Mouse (Mus musculus): ENCODE results near the gene Acer1. TPM values are rescaled to one million over a fixed set of nuclear protein-coding genes. Genes with fewer than 3 reads are reported as not detected.
A peak's percentile ranks its signal among the peaks of the same experiment; 100 is the strongest.

Gene Acer1
- polyA plus RNA-seq, 1 experiment from 2014 or later, result not detected

- Histone ChIP-seq H3K27me3 (ENCODE audit: control insufficient read depth, insufficient read depth, low read length) (no peaks in the 10 kb centered on the region), H3K4me1 (ENCODE audit: control insufficient read depth, insufficient read depth, low read length) (peaks cover 10% of the 10 kb centered on the region), H3K27ac (replicated peaks; ENCODE audit: low read depth, low read length) (no peak overlapping the region), H3K9me3 (ENCODE audit: control insufficient read depth, low read length) (no peaks in the 10 kb centered on the region), H3K36me3 (ENCODE audit: control insufficient read depth, insufficient read depth, low read length) (peaks cover 23% of the 10 kb centered on the region), H3K4me3 (ENCODE audit: low read depth, low read length) (no peak overlapping the region), H3K4me2 (ENCODE audit: low read depth, severe bottlenecking) (no peak overlapping the region), H3K9ac (ENCODE audit: low read length) (no peak overlapping the region)
- ATAC-seq (ENCODE audit: insufficient number of reproducible peaks, low FRiP score, low TSS enrichment, low read depth), result no peak
- DNase-seq (ENCODE audit: low spot score), result no peak
- WGBS, result 90% methylated on average over 8 of the region's 8 CpGs
These were observed 13.1 kb upstream of the Acer1 start for GRCm38 (mm10) chr17:56995046-56995445.

- Histone ChIP-seq H3K9me3 (ENCODE audit: control insufficient read depth, low read length) (no peaks in the 10 kb centered on the region), H3K4me2 (ENCODE audit: low read depth, severe bottlenecking) (peak overlapping the region; percentile 77), H3K9ac (ENCODE audit: low read length) (0 out of 2 replicates have a peak overlapping the region, but pooled peaks have one; percentile 17), H3K4me3 (ENCODE audit: low read depth, low read length) (peak overlapping the region; percentile 89), H3K27ac (replicated peaks; ENCODE audit: low read depth, low read length) (no peak overlapping the region), H3K36me3 (ENCODE audit: control insufficient read depth, insufficient read depth, low read length) (peaks cover 20% of the 10 kb centered on the region), H3K27me3 (ENCODE audit: control insufficient read depth, insufficient read depth, low read length) (no peaks in the 10 kb centered on the region), H3K4me1 (ENCODE audit: control insufficient read depth, insufficient read depth, low read length) (peaks cover 5% of the 10 kb centered on the region)
- ATAC-seq (ENCODE audit: insufficient number of reproducible peaks, low FRiP score, low TSS enrichment, low read depth) (no peak), DNase-seq (ENCODE audit: low spot score) (no peak)
- 79% methylated on average over 2 of the region's 2 CpGs for WGBS
These were observed 9.0 kb upstream of the Acer1 start for GRCm38 (mm10) chr17:56990966-56991365.

GRCm38 (mm10) chr17:56990115-56990746 is 8.3 kb upstream of the Acer1 start, which contains the start of gene Clpp:
Gene Clpp, plus strand, starts transcription at chr17:56990305.
- Histone ChIP-seq H3K9me3 (ENCODE audit: control insufficient read depth, low read length) (no peaks in the 10 kb centered on the region), H3K4me1 (ENCODE audit: control insufficient read depth, insufficient read depth, low read length) (peaks cover 5% of the 10 kb centered on the region), H3K27me3 (ENCODE audit: control insufficient read depth, insufficient read depth, low read length) (no peaks in the 10 kb centered on the region), H3K4me2 (ENCODE audit: low read depth, severe bottlenecking) (peak within 1 kb of the TSS; percentile 77), H3K27ac (replicated peaks; ENCODE audit: low read depth, low read length) (no peak within 1 kb of the TSS; the same call in 1 of the 2 replicates), H3K9ac (ENCODE audit: low read length) (peak within 1 kb of the TSS; percentile 83), H3K36me3 (ENCODE audit: control insufficient read depth, insufficient read depth, low read length) (peaks cover 16% of the 10 kb centered on the region), H3K4me3 (ENCODE audit: low read depth, low read length) (peak within 1 kb of the TSS; percentile 89)
- peak; percentile 97 for DNase-seq (ENCODE audit: low spot score)
- ATAC-seq (ENCODE audit: insufficient number of reproducible peaks, low FRiP score, low TSS enrichment, low read depth), result peak; percentile 93
- under 1% methylated on average over 52 of the region's 52 CpGs for WGBS

GRCm38 (mm10) chr17:56989467-56990114 is 7.7 kb upstream of the Acer1 start:
- H3K4me1 ChIP-seq (ENCODE audit: control insufficient read depth, insufficient read depth, low read length), result peaks cover 5% of the 10 kb centered on the region
- H3K27me3 ChIP-seq (ENCODE audit: control insufficient read depth, insufficient read depth, low read length), result no peaks in the 10 kb centered on the region
- H3K4me3 ChIP-seq (ENCODE audit: low read depth, low read length), result peak overlapping the region; percentile 89
- no peaks in the 10 kb centered on the region for H3K9me3 ChIP-seq (ENCODE audit: control insufficient read depth, low read length)
- WGBS, result 4% methylated on average over 25 of the region's 25 CpGs
- DNase-seq (ENCODE audit: low spot score) (no peak), ATAC-seq (ENCODE audit: insufficient number of reproducible peaks, low FRiP score, low TSS enrichment, low read depth) (peak; percentile 82)
- peak overlapping the region; percentile 77 for H3K4me2 ChIP-seq (ENCODE audit: low read depth, severe bottlenecking)
- H3K36me3 ChIP-seq (ENCODE audit: control insufficient read depth, insufficient read depth, low read length), result peaks cover 16% of the 10 kb centered on the region
- peak overlapping the region; percentile 58 for H3K9ac ChIP-seq (ENCODE audit: low read length)
- no peak overlapping the region for H3K27ac ChIP-seq (replicated peaks; ENCODE audit: low read depth, low read length)

- 77% methylated on average over 7 of the region's 7 CpGs for whole genome bisulfite sequencing
- Histone ChIP-seq H3K27ac (replicated peaks; ENCODE audit: low read depth, low read length) (no peak overlapping the region), H3K4me1 (ENCODE audit: control insufficient read depth, insufficient read depth, low read length) (peaks cover 5% of the 10 kb centered on the region), H3K4me3 (ENCODE audit: low read depth, low read length) (no peak overlapping the region), H3K36me3 (ENCODE audit: control insufficient read depth, insufficient read depth, low read length) (peaks cover 12% of the 10 kb centered on the region), H3K4me2 (ENCODE audit: low read depth, severe bottlenecking) (peak overlapping the region; percentile 77), H3K27me3 (ENCODE audit: control insufficient read depth, insufficient read depth, low read length) (no peaks in the 10 kb centered on the region), H3K9me3 (ENCODE audit: control insufficient read depth, low read length) (no peaks in the 10 kb centered on the region), H3K9ac (ENCODE audit: low read length) (no peak overlapping the region; the same call in 1 of the 2 replicates)
- ATAC-seq (ENCODE audit: insufficient number of reproducible peaks, low FRiP score, low TSS enrichment, low read depth), result no peak
- no peak for DNase-seq (ENCODE audit: low spot score)
These were observed 7.0 kb upstream of the Acer1 start for GRCm38 (mm10) chr17:56988921-56989430.

- Histone ChIP-seq H3K9me3 (ENCODE audit: control insufficient read depth, low read length) (no peaks in the 10 kb centered on the region), H3K4me1 (ENCODE audit: control insufficient read depth, insufficient read depth, low read length) (peaks cover 5% of the 10 kb centered on the region), H3K27ac (replicated peaks; ENCODE audit: low read depth, low read length) (no peak overlapping the region), H3K27me3 (ENCODE audit: control insufficient read depth, insufficient read depth, low read length) (no peaks in the 10 kb centered on the region), H3K36me3 (ENCODE audit: control insufficient read depth, insufficient read depth, low read length) (peaks cover 8% of the 10 kb centered on the region), H3K4me2 (ENCODE audit: low read depth, severe bottlenecking) (no peak overlapping the region), H3K4me3 (ENCODE audit: low read depth, low read length) (no peak overlapping the region), H3K9ac (ENCODE audit: low read length) (no peak overlapping the region)
- ATAC-seq (ENCODE audit: insufficient number of reproducible peaks, low FRiP score, low TSS enrichment, low read depth) (no peak), DNase-seq (ENCODE audit: low spot score) (no peak)
- WGBS, result 81% methylated on average over 7 of the region's 7 CpGs
These were observed 6.5 kb upstream of the Acer1 start for GRCm38 (mm10) chr17:56988441-56988840.

- Histone ChIP-seq H3K9me3 (ENCODE audit: control insufficient read depth, low read length) (no peaks in the 10 kb centered on the region), H3K4me2 (ENCODE audit: low read depth, severe bottlenecking) (no peak overlapping the region), H3K36me3 (ENCODE audit: control insufficient read depth, insufficient read depth, low read length) (no peaks in the 10 kb centered on the region; the same call in 1 of the 2 replicates), H3K27me3 (ENCODE audit: control insufficient read depth, insufficient read depth, low read length) (no peaks in the 10 kb centered on the region), H3K4me3 (ENCODE audit: low read depth, low read length) (no peak overlapping the region), H3K4me1 (ENCODE audit: control insufficient read depth, insufficient read depth, low read length) (peaks cover 5% of the 10 kb centered on the region), H3K9ac (ENCODE audit: low read length) (no peak overlapping the region), H3K27ac (replicated peaks; ENCODE audit: low read depth, low read length) (no peak overlapping the region)
- DNase-seq (ENCODE audit: low spot score) (no peak), ATAC-seq (ENCODE audit: insufficient number of reproducible peaks, low FRiP score, low TSS enrichment, low read depth) (no peak)
- WGBS, result 86% methylated on average over 3 of the region's 3 CpGs
These were observed 4.3 kb upstream of the Acer1 start for GRCm38 (mm10) chr17:56986105-56986805.

GRCm38 (mm10) chr17:56985656-56986055 is 3.7 kb upstream of the Acer1 start:
- no peak overlapping the region for H3K27ac ChIP-seq (replicated peaks; ENCODE audit: low read depth, low read length)
- H3K4me3 ChIP-seq (ENCODE audit: low read depth, low read length), result no peak overlapping the region
- H3K9me3 ChIP-seq (ENCODE audit: control insufficient read depth, low read length), result no peaks in the 10 kb centered on the region
- WGBS, result 67% methylated on average over 3 of the region's 3 CpGs
- DNase-seq (ENCODE audit: low spot score) (no peak), ATAC-seq (ENCODE audit: insufficient number of reproducible peaks, low FRiP score, low TSS enrichment, low read depth) (no peak)
- H3K4me2 ChIP-seq (ENCODE audit: low read depth, severe bottlenecking), result no peak overlapping the region
- H3K36me3 ChIP-seq (ENCODE audit: control insufficient read depth, insufficient read depth, low read length), result no peaks in the 10 kb centered on the region; the same call in 1 of the 2 replicates
- no peak overlapping the region for H3K9ac ChIP-seq (ENCODE audit: low read length)
- peaks cover under 1% of the 10 kb centered on the region; the same call in 1 of the 2 replicates for H3K4me1 ChIP-seq (ENCODE audit: control insufficient read depth, insufficient read depth, low read length)
- H3K27me3 ChIP-seq (ENCODE audit: control insufficient read depth, insufficient read depth, low read length), result no peaks in the 10 kb centered on the region
